Mouse (Mus musculus) embryonic facial prominence, embryonic 12.5 days (tissue): Measurements from ENCODE around the gene Ift27. TPM values are rescaled to one million over a fixed set of nuclear protein-coding genes. Genes with fewer than 3 reads are reported as not detected.

Experiments
- ATAC-seq: fragments of 200-750 bp; cut with Nextera tagmentation; 2 replicates; pipeline ENCODE4 v1.8.0; 2017; ENCODE audit not compliant: insufficient number of reproducible peaks, insufficient read depth, low FRiP score, low TSS enrichment
- H3K27ac ChIP-seq: fragments of 300-500 bp; sonication (generic); 2 replicates; pipeline ENCODE4 v1.5.1; 2016; ENCODE audit warnings: mild to moderate bottlenecking
- H3K27me3 ChIP-seq: fragments of 300-500 bp; sonication (generic); 2 replicates; pipeline ENCODE4 v1.6.1; 2016; ENCODE audit warnings: mild to moderate bottlenecking, moderate library complexity
- H3K36me3 ChIP-seq: fragments of 300-500 bp; sonication (generic); 2 replicates; pipeline ENCODE4 v1.6.1; 2016; ENCODE audit warnings: mild to moderate bottlenecking
- H3K4me1 ChIP-seq: fragments of 300-500 bp; sonication (generic); 2 replicates; pipeline ENCODE4 v1.6.1; 2016
- H3K4me2 ChIP-seq: fragments of 300-500 bp; sonication (generic); replicated peaks from 2 replicates; pipeline ENCODE4 v1.6.1; 2016; ENCODE audit warnings: mild to moderate bottlenecking, moderate library complexity
- H3K4me3 ChIP-seq: fragments of 300-500 bp; sonication (generic); 2 replicates; pipeline ENCODE4 v1.5.1; 2016; ENCODE audit warnings: mild to moderate bottlenecking
- H3K9ac ChIP-seq: fragments of 300-500 bp; sonication (generic); 2 replicates; pipeline ENCODE4 v1.6.1; 2016; ENCODE audit warnings: mild to moderate bottlenecking, moderate library complexity
- H3K9me3 ChIP-seq: fragments of 300-500 bp; sonication (generic); 2 replicates; pipeline ENCODE4 v1.6.1; 2016; ENCODE audit warnings: mild to moderate bottlenecking, moderate library complexity
- WGBS: fragments of 180-500 bp; shearing (Covaris S2); methylation state at CpG from one replicate; pipeline ENCODE4 v1.1.7; 2016; 5-methylcytosine and 5-hydroxymethylcytosine counted together
- polyA plus RNA-seq: library from polyadenylated mRNA; unstranded; fragments of >200 nt; fragmentation: Nextera tagmentation; extraction: Ambion mirVana; gene quantifications from 2 replicates; pipeline ENCODE4 v1.2.1, GENCODE M21; 2016

The Ift27 gene
- polyA plus RNA-seq, 1 experiment from 2014 or later: 90.0 TPM

DNA sequence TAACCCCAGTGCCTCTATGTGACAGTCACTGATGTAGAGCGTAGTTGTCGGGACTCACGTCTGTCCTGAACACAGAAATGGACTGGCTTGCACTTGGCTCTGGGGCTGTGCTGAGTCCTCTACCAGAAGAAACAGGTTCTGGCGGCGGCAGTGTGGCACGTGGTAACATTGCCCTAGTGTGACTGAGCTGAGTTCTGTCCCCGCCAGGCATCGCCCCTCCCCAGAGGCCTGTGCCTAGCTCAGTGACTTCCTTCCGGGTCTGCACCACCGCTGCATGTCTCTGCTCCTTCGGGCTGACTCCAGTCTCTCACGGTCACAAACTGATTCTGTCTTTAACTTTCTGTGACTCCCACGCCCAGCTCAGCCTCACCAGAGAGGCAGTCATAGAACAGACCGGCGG lies 3.2 kb downstream of the Ift27 start:
- Histone ChIP-seq H3K9ac (no peak overlapping the region), H3K4me1 (peaks cover 11% of the 10 kb centered on the region), H3K27ac (no peak overlapping the region), H3K36me3 (0 out of 2 replicates have a peak, but pooled peaks cover 12% of the 10 kb centered on the region), H3K4me3 (no peak overlapping the region), H3K27me3 (no peaks in the 10 kb centered on the region), H3K4me2 (no peak overlapping the region), H3K9me3 (no peaks in the 10 kb centered on the region)
- WGBS: 91% methylated on average over 15 of the region's 15 CpGs
- no peak for ATAC-seq

DNA sequence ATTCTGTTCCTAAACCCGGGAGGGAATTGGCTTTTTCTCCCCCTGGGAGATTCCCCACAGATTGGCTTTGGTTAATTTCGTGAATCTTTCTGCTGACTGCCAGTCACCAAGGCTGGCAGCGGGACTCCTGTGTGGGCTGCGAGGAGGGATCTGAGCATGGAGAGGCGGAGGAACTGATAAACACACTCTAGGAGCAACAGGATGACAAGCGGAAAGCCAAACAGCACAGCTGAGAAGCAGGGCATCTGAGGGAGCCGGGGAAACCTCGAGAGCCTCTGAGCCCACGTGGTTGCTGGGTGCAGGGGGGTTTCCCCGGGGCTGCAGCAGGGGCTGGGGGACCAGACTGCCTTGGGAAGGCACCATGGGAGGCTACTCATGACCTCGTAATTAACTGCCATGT lies 4.3 kb downstream of the Ift27 start:
- WGBS: 87% methylated on average over 11 of the region's 11 CpGs
- H3K36me3 ChIP-seq: 0 out of 2 replicates have a peak, but pooled peaks cover 19% of the 10 kb centered on the region
- H3K9ac ChIP-seq: no peak overlapping the region
- H3K27me3 ChIP-seq: no peaks in the 10 kb centered on the region
- peaks cover 9% of the 10 kb centered on the region for H3K4me1 ChIP-seq
- ATAC-seq: no peak
- no peak overlapping the region; the same call in 1 of the 2 replicates for H3K27ac ChIP-seq
- H3K4me3 ChIP-seq: no peak overlapping the region
- H3K9me3 ChIP-seq: no peaks in the 10 kb centered on the region
- H3K4me2 ChIP-seq: no peak overlapping the region

DNA sequence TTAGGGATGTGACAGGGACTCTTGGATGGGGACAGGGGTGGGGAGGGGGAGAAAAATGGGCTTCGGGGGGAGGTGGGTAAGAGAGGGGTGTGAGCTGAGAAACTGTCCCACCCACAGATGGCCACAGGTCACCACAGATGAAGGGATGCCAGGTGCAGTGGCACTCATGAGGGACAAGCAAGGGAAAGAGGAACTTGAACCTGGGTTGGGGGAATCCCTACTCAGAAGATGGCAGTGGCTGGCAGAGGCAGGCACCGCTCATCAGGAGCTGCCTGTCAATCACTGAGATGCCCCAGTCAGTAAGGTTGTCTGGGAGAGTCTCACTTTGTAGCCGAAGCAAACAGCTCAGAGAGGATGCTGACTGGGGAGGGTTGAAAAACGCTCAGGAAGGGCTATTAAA lies 8.6 kb downstream of the Ift27 start:
- H3K27ac ChIP-seq: no peak overlapping the region
- no peaks in the 10 kb centered on the region for H3K9me3 ChIP-seq
- no peaks in the 10 kb centered on the region for H3K27me3 ChIP-seq
- no peak overlapping the region for H3K9ac ChIP-seq
- H3K4me2 ChIP-seq: no peak overlapping the region
- 83% methylated on average over 4 of the region's 4 CpGs for WGBS
- no peaks in the 10 kb centered on the region for H3K4me1 ChIP-seq
- no peak overlapping the region for H3K4me3 ChIP-seq
- H3K36me3 ChIP-seq: peaks cover 35% of the 10 kb centered on the region
- no peak for ATAC-seq

DNA sequence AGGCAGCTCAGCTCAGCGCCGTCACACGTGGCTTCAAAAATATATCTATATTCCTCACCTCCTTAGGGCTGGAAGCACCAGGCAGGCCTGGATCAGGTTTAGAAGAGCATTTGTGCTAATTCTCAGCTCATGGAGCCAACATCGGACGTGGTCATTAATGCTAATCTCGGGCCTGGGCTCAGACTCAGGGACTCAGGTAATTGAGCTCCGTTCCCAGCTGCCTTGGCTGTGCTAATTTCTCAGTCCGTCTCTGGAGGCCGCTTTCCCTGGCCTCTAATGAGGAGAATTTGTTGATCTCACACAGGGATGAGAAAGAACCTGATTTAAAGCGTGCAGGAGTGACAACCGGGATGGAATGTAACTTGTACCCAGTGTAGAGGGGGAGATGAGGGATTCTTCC lies 9.4 kb downstream of the Ift27 start:
- no peak for ATAC-seq
- Histone ChIP-seq H3K4me3 (no peak overlapping the region), H3K9ac (no peak overlapping the region), H3K4me2 (no peak overlapping the region), H3K27ac (no peak overlapping the region), H3K27me3 (no peaks in the 10 kb centered on the region), H3K36me3 (peaks cover 35% of the 10 kb centered on the region), H3K9me3 (no peaks in the 10 kb centered on the region), H3K4me1 (no peaks in the 10 kb centered on the region)
- WGBS: 81% methylated on average over 11 of the region's 11 CpGs

DNA sequence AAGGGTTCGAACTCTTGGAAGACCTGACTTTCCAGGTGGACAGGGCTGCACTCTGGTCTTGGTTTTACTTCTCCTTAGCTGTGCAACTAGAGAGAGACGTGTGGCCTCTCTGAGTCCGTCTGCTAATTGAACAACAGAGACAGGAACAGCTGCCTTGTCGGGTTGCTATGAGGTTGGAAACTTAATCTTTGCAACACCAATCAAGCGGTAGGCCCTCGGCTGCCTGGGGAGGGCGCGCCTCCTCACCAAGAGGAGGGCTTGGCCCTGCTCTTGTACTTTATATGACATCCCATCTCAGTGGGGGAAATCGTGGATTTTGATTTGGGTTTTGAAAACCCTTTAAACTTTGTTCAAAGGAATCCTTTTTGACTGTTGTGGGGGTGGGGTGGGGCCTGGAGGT lies 12.0 kb downstream of the Ift27 start:
- Histone ChIP-seq H3K4me1 (no peaks in the 10 kb centered on the region), H3K27ac (no peak overlapping the region), H3K4me3 (no peak overlapping the region), H3K4me2 (no peak overlapping the region), H3K9ac (no peak overlapping the region), H3K36me3 (peaks cover 25% of the 10 kb centered on the region), H3K9me3 (no peaks in the 10 kb centered on the region), H3K27me3 (no peaks in the 10 kb centered on the region)
- no peak for ATAC-seq
- WGBS: 77% methylated on average over 9 of the region's 9 CpGs

DNA sequence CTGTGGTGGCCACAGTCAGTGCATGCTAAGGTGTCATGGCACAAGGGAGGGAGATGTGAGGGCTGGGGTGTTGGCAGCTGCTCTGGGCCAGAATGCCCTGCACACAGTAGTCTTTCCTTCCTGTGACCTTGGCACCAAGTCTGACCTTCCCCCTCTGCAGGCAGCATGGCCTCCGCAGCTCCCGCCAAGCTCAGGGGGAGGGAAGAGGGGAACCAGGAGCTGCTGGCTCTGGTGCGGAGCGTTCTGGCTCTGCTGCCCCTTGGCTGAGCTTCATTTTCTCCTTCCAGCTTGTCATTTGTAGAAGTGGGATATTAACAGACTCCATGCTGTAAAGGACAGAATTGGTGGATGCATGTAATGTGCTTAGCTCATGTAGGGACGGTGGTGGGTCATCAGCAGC lies 15.6 kb downstream of the Ift27 start:
- WGBS: 86% methylated on average over 5 of the region's 5 CpGs
- Histone ChIP-seq H3K27me3 (no peaks in the 10 kb centered on the region), H3K4me3 (no peak overlapping the region), H3K9ac (no peak overlapping the region), H3K4me2 (no peak overlapping the region), H3K4me1 (no peaks in the 10 kb centered on the region), H3K36me3 (peaks cover 8% of the 10 kb centered on the region), H3K9me3 (no peaks in the 10 kb centered on the region), H3K27ac (no peak overlapping the region)
- no peak for ATAC-seq

DNA sequence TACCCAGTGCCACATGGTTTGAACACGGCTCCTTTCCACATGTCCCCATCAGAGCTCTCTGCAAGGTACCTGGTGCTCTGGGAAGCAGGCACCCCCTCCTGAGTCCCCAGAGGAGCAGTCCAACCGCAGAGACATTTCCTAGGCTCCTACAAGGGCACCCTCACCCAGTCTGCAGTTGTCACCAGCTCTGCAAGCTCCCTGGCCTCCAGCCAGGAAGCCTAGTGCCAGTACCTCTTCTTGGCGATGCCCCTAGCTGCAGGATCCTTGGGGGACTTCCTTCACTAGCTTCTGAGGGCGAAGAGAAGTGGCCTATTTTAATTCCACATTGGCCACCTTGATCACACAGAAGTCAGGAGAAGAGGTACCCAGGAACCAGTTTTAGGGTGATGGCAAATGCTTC lies 16.1 kb downstream of the Ift27 start:
- peaks cover 2% of the 10 kb centered on the region; the same call in 1 of the 2 replicates for H3K36me3 ChIP-seq
- no peak for ATAC-seq
- no peak overlapping the region for H3K9ac ChIP-seq
- 70% methylated on average over 4 of the region's 4 CpGs for WGBS
- H3K27me3 ChIP-seq: no peaks in the 10 kb centered on the region
- H3K4me2 ChIP-seq: no peak overlapping the region
- H3K4me3 ChIP-seq: no peak overlapping the region
- H3K27ac ChIP-seq: no peak overlapping the region
- H3K4me1 ChIP-seq: no peaks in the 10 kb centered on the region
- H3K9me3 ChIP-seq: no peaks in the 10 kb centered on the region

DNA sequence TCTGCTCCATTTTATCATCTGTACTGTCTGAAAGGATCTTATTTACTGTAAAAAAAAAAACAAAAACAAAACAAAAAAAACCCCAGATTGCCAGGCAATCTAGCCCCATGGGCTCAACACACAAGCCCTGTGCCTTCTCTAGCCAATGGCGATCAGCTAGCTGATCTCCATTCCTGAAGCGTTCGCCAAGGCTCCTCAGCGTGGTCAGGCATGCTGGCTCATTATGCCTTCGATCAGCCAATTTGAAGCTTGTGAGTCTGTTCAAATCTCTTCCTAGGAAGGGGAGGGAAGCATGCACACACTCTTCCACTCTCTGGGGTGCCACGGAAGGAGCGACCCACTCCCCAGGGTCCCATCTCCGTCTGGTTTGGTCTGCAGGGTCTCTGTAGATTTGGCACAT lies 16.6 kb downstream of the Ift27 start:
- Histone ChIP-seq H3K9me3 (no peaks in the 10 kb centered on the region), H3K27me3 (no peaks in the 10 kb centered on the region), H3K4me2 (no peak overlapping the region), H3K36me3 (no peaks in the 10 kb centered on the region), H3K4me3 (no peak overlapping the region), H3K27ac (no peak overlapping the region), H3K9ac (no peak overlapping the region), H3K4me1 (no peaks in the 10 kb centered on the region)
- ATAC-seq: no peak
- WGBS: 78% methylated on average over 8 of the region's 8 CpGs

DNA sequence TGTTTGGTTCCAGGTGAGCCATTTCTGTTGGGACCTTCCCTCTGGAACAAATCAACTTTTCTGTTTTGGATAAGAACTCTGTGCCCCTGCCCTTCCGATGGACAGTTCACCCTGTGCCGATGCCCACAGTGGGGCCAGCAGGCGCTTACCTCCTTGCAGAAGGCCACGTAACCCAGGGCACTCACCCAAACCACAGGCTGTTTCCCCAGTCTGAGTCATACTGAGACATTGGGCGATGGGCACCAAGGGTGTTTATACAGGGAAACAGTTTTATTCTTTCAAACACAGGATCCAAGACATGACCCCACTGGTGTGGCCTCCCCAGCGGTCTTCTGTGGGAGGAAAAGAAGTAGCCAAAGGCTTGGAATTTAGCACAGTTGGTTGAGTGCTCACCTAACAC lies 18.5 kb downstream of the Ift27 start:
- Histone ChIP-seq H3K27ac (no peak overlapping the region), H3K4me2 (no peak overlapping the region), H3K4me1 (no peaks in the 10 kb centered on the region), H3K9ac (no peak overlapping the region), H3K27me3 (no peaks in the 10 kb centered on the region), H3K36me3 (no peaks in the 10 kb centered on the region), H3K4me3 (no peak overlapping the region), H3K9me3 (no peaks in the 10 kb centered on the region)
- ATAC-seq: no peak
- WGBS: 81% methylated on average over 6 of the region's 6 CpGs

DNA sequence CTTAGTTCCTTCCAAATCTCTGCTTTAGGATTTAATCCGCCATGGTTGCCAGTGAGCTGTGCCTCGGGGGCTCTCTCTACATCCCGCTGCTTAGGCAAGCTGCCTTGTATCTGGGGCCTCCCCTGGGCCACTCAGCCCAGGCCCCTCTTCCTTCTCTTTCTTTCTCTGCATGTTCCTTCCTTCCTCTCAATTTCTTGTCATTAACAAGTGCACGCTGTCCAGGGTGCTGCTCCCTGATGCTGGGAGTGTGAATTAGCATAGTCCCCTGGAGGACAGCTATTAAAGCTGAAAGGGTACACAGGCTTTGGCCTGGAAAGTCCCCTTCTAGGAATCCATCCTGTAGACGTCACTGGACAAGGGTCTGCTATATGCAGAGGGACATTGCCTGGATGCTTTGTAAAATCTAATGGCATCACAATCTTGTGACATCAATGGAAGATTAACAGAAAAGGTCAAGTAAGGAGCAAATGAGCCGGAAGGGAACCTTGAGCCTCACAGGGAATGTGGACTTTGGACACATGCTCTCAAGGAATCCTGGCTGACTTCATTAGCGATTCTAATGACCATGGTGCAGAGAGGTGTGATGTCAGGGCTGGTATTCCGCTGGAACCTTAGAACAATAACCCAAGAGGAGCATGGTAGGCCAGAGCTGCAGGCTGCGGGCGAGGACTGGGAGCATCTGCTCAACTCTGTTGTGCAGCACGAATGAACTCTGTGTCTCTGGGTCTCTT lies 20.7 kb downstream of the Ift27 start:
- Histone ChIP-seq H3K4me3 (no peak overlapping the region), H3K27ac (no peak overlapping the region), H3K27me3 (no peaks in the 10 kb centered on the region), H3K4me2 (no peak overlapping the region), H3K4me1 (no peaks in the 10 kb centered on the region), H3K36me3 (no peaks in the 10 kb centered on the region), H3K9me3 (no peaks in the 10 kb centered on the region), H3K9ac (no peak overlapping the region)
- no peak for ATAC-seq
- 55% methylated on average over 11 of the region's 11 CpGs for WGBS

DNA sequence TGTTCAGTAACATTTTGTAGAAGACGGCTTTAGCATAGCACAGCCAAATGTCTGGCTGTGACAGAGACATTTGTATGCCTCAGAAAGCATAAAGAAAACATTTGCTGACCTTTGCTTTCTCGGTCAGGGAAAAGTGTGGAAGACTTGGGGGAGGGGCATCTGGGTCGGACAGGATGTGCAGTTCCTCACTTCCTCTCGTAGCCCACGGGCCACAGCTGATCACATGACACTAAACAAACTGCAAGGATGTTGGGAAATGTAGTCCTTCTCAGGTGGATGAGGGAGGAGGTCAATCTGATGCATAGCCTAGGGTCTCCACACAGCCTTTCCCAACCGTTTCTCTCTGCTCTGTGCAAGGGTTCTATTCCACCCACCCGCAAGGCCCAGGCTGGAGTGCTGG lies 25.3 kb downstream of the Ift27 start:
- no peaks in the 10 kb centered on the region for H3K27me3 ChIP-seq
- H3K27ac ChIP-seq: no peak overlapping the region
- H3K9ac ChIP-seq: no peak overlapping the region
- H3K4me3 ChIP-seq: no peak overlapping the region
- H3K36me3 ChIP-seq: no peaks in the 10 kb centered on the region
- 70% methylated on average over 7 of the region's 7 CpGs for WGBS
- H3K4me1 ChIP-seq: no peaks in the 10 kb centered on the region
- H3K9me3 ChIP-seq: no peaks in the 10 kb centered on the region
- ATAC-seq: no peak
- H3K4me2 ChIP-seq: no peak overlapping the region

DNA sequence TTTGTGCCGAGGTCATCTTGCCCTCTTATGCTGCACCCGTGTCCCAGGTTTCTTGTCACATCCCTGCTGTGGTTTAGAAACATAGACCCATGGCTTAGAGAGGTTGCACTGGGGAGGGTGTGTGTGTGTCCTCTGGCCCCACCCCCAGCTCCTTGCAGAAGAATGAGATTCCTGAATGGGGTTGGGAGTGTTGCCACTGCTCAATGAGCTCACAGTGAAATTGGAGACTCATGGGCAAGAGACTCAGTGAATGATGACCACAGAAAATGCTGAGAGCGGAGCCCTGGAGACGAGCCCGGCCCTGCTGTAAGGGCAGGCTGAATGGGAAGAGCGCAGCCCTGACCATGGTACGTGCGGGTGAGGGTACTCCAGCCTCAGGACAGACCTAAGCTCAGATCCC lies 33.7 kb downstream of the Ift27 start:
- Histone ChIP-seq H3K9ac (no peak overlapping the region), H3K4me3 (no peak overlapping the region), H3K27me3 (no peaks in the 10 kb centered on the region), H3K4me1 (no peaks in the 10 kb centered on the region), H3K9me3 (no peaks in the 10 kb centered on the region), H3K36me3 (no peaks in the 10 kb centered on the region), H3K27ac (no peak overlapping the region), H3K4me2 (no peak overlapping the region)
- ATAC-seq: no peak
- WGBS: 72% methylated on average over 8 of the region's 8 CpGs
